Mouse (Mus musculus) stomach, postnatal 0 days (tissue): ENCODE measurements around the gene Spint4.

ENCODE experiments used
- CTCF ChIP-seq: IDR thresholded peaks from 2 replicates; pipeline ENCODE4 v1.5.1; 2016; ENCODE audit warnings: antibody characterized with exemption, low read depth, mild to moderate bottlenecking, moderate library complexity
- EP300 ChIP-seq: optimal IDR thresholded peaks from 2 replicates; pipeline ENCODE3; 2016; ENCODE audit warnings: antibody characterized with exemption

GRCm38 (mm10) chr2:164684807-164685206, 13.5 kb upstream of the Spint4 start, which contains the start of gene Wfdc13:
- no peak for TF ChIP-seq CTCF
- TF ChIP-seq EP300 = no peak
